Mouse (Mus musculus): ENCODE data around the gene Tns3.
"Not testable (repeated sequence)": the region's sequence is repeated elsewhere in the genome, so short reads cannot be mapped to it uniquely, and the experiment has no call there.

The Tns3 gene

DNA sequence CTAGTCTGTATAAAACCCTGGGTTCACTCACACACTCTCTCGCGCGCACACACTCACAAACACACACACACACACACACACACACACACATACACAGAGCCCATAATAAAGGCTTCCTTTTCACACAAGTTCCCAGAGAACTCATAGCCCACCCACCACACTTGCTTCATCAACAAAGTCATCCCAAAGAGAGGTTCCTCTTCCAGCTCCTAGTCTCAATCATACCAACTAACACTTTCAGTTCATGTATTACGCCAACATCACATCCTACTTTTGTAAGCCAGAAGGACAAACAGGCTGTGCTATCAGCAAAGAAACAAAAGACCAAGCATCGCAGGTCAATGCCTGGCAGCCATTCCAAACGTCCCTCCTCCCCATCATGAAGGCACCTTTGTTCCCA is 89.8 kb downstream of the Tns3 start:
- no peak for DNase-seq

DNA sequence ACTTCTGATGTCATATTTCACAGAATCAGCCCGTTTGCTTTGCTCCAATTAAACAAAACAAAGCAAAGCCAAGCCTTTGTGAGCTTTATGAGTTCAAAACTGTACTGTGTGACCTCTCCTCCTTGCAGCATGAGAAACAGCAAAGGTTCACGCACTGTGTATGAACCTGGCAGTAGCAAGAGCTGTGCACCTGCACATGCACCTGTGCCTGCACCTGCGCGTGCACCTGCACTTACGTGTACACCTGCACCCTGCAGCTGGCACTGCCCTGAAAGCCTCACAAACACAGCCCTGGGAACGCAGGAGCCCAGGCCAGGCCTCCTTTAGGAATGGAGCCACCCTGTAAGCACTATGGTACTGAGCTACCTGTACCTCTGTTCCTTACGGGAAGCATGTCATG is 91.6 kb downstream of the Tns3 start:
- no peak for DNase-seq

GRCm38 (mm10) chr11:8569232-8570028 is 94.9 kb downstream of the Tns3 start:
- peak; percentile 71 to 86 for DNase-seq

GRCm38 (mm10) chr11:8568829-8569228 is 95.5 kb downstream of the Tns3 start:
- DNase-seq: no peak

GRCm38 (mm10) chr11:8566250-8566853 is 98.0 kb downstream of the Tns3 start:
- no peak for DNase-seq

- peak; percentile 10 to 61 for DNase-seq
These were observed 105.5 kb downstream of the Tns3 start for GRCm38 (mm10) chr11:8558761-8559282.

- peak; percentile 55 to 90 for DNase-seq
These were observed 106.1 kb downstream of the Tns3 start for GRCm38 (mm10) chr11:8558258-8558657.

DNA sequence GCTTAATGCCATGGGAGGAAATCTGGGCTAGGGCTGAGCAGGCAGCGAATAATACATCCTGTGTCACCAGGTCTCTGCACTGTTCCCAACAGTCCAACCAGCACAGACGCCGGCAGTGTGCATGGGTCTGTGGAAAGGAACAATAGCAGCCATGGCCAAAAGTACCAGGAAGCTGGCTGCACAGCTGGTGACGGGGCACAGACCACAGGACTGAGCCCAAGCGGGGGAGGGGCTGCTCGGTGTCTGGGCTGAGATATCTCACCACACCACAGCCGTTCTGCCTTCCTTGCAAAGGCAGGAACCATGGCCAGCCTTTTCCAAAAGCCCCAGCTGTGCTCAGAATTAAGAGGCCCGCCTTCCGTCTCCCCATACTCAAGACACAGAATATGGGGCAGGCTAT is 107.3 kb downstream of the Tns3 start:
- DNase-seq: peak; percentile 35 to 57

GRCm38 (mm10) chr11:8551710-8552109 is 112.6 kb downstream of the Tns3 start:
- DNase-seq: peak in 1 of 2 experiments; percentile 15

GRCm38 (mm10) chr11:8547661-8548060 is 116.7 kb downstream of the Tns3 start:
- no peak for DNase-seq

GRCm38 (mm10) chr11:8545798-8546197 is 118.5 kb downstream of the Tns3 start:
- DNase-seq: no peak

DNA sequence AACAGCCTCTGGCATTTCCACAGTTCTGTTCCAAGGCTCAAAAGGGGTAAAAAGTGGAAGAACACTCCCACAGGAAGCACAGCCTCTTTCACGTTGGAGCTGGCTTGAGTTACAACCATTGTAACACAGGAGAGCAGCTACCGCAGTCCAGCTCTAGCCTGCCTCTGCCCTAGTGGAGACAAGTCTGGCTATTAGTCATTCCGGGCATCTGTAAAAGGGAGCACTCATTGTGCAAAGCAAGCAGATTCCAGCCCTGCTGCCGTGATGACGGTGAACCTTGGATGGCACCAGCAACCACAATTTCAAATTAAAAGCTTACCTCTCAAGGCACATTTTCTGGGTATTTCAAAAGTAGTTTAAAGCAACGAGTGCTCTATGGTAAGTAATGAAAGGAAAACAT is 120.0 kb downstream of the Tns3 start:
- peak; percentile 54 to 84 for DNase-seq

DNA sequence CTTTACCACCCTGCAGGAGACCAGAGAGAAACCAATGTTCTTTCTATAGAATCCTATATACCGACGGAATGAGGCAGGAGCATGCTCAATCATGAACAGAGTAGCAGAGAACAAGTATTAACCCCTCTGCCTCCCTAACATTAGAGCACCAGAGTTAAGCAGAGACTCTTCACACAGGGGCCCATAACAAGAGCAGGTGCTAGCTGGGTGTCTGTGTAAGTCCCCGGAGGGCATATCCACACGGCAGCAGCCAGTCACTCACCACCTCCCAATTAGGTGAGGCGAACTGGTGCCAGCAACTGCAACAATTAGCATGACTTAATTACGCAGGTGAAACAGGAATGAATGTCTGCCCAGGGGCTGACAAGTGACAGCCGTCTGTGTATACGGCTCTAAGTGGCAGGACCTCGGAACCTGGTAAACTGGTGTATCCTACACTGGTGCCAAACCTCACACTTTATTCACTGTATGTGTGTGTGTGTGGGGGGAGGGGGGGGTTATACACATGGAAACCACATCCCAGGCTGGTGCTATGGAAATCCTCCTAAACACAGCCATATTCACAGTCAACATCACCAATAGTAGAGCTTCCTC is 123.0 kb downstream of the Tns3 start:
- no peak for DNase-seq

- DNase-seq: peak in 1 of 2 experiments; percentile 29
These were observed 124.6 kb downstream of the Tns3 start for GRCm38 (mm10) chr11:8539593-8540265.

DNA sequence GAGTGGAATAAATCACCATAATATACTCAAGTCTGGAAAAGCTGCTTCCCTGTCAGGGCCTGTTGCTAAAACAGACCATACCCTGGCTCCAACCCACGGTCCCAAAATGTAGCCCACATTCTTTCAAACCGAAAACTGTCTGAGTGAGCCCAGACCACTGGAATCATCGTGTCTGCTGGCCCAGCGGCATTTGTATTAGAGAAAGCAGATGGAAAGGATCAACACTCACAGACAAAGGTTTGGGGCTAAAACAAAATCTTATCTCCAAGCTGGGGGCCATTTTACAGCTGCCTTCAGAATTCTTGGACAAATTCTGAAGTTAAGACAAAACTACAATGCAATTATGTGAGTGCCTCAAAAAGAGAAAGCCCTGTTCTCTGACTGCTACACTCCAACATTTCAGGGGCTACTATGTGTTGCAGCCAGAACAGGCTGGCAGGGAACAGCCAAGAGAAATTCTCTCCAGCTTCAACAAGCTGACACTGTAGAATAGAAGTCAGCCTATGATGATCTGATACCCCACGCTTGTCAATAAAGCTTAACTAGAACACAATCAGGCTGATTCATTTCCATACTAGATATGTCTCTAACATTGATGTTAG is 127.2 kb downstream of the Tns3 start:
- no peak for DNase-seq

DNA sequence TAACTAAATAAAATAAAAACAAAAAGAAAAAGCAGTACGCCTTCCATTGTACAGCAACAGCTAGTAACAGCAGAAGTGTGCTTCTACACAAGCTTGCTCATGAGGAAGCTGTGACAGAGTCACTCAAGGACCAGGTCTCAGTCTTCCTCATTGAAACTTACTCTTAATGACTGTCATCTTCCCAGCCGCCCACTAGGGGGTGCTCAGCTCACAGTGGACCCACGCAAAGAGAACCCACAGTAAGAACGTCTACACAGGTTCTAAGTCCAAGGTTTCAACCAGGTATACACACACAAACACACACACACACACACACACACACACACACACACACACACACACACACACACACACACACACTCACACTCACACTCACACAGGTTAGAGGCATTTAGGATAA is 129.4 kb downstream of the Tns3 start:
- peak; percentile 74 to 76 for DNase-seq

DNA sequence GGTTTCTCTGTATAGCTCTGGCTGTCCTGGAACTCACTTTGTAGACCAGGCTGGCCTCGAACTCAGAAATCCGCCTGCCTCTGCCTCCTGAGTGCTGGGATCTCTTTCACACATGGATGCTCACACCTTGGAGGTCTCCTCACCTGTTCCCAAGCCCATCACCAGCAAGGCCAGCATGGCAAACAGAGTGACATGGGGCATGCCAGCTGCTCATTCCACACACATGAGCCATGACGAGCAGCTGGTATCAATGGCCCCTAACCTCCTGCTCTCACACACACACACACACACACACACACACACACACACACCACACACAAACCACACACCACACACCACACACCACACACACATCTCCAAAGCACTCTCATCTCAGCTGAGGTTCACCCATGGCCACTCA is 131.6 kb downstream of the Tns3 start:
- DNase-seq: not testable (repeated sequence)

GRCm38 (mm10) chr11:8532112-8532747 is 132.1 kb downstream of the Tns3 start:
- no peak for DNase-seq

GRCm38 (mm10) chr11:8530506-8530905 is 133.8 kb downstream of the Tns3 start:
- DNase-seq: no peak

GRCm38 (mm10) chr11:8530036-8530435 is 134.3 kb downstream of the Tns3 start:
- no peak for DNase-seq

DNA sequence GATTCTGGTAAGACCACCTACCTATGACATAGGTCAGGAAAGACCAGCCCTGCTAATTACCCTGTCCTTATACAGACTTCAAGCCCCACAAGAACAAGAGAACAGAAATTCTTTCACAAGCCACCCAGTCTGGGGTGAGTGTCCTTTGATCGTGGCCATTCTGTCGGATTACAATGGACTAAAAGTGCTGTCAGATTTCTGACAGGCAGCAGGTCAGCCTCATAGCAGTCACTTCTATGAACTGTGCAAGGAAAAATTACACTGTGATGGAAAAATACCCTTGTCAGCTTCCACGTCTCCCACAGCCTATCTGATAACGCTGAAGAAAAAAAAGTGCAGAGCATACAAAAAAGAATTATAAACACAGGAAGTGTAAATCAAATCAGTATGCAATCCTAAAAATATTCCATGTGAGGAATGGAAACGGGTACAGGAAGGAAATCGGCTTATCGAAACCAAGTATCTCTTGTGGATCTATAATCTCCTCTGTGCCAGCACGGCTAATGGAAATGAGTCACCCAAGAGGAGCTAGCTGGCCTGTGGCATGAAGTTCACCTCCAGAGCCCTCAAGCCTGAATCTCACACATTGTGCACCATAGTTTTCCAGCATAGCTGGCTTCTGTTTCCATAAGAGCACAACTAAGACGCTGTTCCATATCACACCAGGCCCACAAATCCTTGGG is 138.7 kb downstream of the Tns3 start:
- DNase-seq: no peak
